Mouse (Mus musculus): ENCODE results near the gene BC030867.

The BC030867 gene

DNA sequence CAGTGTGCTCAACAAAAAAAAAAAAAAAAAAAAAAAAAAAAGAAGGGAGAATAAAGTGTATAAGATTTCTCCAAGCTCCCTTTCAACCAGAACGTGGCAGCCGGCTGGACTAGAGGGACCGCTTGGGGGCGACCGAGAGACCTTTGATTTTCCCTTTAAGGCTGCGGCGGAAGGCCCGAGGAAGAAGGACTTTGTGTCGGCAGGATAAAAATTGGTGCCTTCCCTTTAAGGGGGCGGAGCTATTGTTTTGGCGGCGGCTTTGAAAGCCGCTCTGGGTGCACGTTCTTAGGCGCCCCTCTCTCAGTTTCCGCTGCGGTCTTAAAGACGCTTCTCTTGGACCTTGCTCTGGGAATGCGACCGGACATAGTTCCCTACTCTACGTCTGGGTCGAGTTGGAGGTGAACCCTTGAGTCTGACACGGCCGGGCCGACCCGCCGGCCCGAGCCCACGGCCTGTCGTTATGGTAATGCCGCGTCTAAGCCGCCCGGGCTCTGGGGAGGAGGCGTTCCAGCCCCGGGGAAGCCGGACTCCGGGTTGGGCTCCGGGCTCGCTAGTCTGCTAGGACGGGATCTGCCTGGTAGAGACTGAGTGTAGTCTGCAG lies at the start of gene BC030867:
BC030867 (plus strand) TSS at position 253 of the 601 bp plus-strand sequence.
- DNase-seq (ENCODE audit: low spot score): peak; percentile 98

DNA sequence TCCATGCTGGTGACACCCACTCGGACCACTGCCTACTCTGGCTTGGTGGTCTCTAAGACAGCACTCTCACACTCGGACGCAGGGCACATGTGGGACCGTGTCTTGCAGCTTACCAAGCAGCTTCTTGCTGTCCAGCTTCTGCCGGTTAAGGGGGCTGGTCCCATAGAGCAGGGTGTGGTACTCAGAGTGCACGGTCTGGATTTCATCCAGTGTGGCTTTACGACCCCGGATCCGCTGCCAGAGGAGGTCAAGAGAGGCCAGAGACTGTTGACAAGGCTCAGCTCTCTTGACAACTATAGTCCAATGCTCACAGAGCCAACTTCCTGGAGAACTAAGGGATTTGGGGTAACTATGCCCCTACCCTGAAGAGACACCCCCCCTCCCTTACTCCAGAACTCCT lies 48.8 kb upstream of the BC030867 start:
- no peak for DNase-seq (ENCODE audit: low spot score)

DNA sequence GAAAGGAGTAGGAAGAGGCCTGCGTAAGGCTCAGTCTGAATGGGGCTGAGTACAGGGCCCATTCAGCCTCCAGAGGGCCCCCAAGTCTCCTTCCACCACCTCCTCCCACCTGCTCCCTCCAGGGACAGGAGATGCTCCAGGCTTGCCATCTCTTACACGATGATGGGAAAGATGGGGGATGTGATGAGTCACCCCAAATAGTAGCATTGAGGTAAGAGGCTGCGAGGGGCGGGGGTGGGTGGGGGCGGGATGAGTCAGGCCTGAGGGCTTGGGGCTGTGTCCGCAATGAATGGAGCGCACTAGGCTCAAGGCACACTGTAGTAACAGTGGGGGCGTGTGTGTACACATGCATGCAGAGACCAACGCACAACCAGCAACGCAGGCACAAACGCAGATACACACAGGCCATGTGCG lies 47.3 kb upstream of the BC030867 start:
- DNase-seq (ENCODE audit: low spot score): no peak

GRCm38 (mm10) chr11:102206481-102206880 lies 42.2 kb upstream of the BC030867 start:
- DNase-seq (ENCODE audit: low spot score): no peak

GRCm38 (mm10) chr11:102207825-102208777 lies 40.6 kb upstream of the BC030867 start:
- DNase-seq (ENCODE audit: low spot score): no peak

DNA sequence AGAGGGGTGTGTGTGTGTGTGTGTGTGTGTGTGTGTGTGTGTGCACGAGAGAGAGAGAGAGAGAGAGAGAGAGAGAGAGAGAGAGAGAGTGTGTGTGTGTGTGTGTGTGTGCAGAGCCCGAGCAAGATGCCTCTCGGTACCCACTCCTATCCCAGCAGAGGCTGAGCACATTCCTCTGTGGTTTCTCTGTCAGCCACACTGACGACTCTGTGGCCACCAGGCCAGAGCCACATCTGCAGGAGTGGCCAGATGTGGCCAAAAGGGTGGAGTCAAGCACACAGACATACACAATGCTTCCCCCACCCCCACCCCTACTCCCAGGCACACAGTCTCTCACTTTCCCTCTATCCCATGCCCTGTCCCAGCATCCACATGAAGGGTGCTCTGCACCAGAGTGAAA lies 39.8 kb upstream of the BC030867 start:
- no peak for DNase-seq (ENCODE audit: low spot score)

GRCm38 (mm10) chr11:102209742-102210141 lies 38.9 kb upstream of the BC030867 start:
- DNase-seq (ENCODE audit: low spot score): no peak

DNA sequence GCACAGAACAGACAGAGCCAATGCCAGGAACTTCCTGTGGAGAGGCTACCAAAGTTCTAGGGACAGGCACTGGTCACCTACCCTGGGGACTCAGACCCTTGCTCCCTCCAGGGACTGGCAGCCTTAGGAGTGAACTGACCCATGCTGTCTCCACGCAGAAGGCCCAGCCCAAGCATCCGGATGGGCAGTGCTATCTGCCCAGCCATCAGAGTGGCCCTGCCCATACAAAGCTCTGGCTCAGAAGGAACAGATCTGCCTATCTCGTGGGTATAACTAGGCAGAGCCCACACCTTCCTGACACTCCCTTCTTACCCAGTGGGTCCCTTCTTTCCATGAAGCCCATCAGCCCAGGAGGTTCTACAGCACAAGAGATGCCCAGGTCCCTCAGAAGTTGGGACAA lies 38.5 kb upstream of the BC030867 start:
- DNase-seq (ENCODE audit: low spot score): no peak

DNA sequence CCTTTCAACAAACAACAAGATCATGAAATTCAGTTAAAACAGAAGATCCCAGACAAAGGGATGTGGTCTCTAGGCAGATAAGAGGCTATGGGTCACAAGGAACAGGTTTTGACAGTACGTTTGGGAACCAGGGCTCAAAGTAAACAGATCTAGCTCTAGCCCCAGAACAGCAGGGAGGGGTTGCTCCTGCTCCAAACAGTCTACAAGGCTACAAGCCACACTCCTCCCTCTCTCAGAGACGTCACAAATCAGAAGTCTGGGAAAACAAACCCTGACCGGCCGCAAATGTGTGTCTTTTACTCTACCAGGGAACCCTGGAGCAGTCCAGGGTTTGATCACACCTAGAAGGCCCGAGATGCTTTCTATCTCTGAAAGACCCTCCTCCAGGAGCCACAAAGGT lies 37.7 kb upstream of the BC030867 start:
- no peak for DNase-seq (ENCODE audit: low spot score)

- DNase-seq (ENCODE audit: low spot score): no peak
Observed at GRCm38 (mm10) chr11:102211936-102212341, 36.7 kb upstream of the BC030867 start.

- DNase-seq (ENCODE audit: low spot score): no peak
Observed at GRCm38 (mm10) chr11:102214430-102215156, 34.1 kb upstream of the BC030867 start.

- DNase-seq (ENCODE audit: low spot score): no peak
Observed at GRCm38 (mm10) chr11:102215511-102215910, 33.2 kb upstream of the BC030867 start.

DNA sequence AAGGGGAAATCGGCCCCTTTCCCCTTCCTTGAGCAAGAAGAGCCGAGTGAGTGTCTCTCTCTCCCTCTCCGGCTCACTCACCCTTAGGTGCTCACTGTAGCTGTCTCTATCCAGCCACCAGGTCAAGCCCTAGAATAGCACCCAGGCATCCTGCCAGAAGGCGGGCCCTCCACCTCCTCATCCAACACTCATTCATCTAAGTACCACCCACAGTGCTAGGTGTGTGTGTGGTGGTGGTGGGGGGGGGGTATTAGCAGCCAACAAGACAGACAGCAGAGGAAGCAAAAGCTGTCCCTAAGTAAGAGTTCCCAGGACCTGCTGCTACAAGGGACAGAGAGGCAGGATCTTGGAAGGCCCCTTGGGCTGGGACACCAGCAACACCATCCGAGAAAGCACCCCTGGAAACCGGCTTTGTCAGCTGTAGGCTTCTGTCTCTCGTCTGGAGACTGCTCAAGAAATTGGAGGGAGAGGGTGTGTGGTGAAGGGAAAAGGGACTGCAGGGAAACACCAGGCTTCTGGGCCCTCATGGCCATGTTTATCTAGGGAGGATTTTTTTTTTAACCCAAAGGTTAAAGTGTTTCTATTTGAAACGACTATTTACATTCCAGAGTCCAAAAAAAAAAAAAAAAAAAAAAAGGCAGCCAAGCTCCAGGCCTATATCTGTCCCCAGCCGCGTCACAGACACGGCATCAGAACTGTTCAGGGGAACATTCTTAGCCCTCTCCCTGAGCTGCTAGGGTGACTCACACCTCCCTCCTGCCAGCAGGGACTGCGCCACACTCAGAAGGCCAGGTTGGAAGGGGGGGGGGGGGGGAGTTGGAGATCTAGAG lies 32.4 kb upstream of the BC030867 start:
- DNase-seq (ENCODE audit: low spot score): no peak

DNA sequence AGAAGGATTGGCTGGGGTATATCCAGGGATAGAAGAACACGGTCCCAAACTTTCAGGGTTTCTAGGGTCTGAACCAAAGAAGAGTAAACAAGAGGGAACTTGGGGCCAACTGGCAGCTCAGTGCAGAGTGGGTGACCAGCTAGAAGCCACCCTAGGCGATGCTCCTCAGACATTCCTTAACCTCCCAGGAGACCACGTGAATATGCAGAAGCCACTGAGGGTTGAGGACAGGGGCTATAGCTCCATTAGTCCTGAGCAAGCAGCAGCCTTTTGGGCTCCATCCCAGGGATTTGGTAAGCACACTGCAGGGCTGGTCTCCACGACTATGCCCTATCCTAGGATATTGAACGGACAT lies 31.8 kb upstream of the BC030867 start:
- DNase-seq (ENCODE audit: low spot score): no peak

DNA sequence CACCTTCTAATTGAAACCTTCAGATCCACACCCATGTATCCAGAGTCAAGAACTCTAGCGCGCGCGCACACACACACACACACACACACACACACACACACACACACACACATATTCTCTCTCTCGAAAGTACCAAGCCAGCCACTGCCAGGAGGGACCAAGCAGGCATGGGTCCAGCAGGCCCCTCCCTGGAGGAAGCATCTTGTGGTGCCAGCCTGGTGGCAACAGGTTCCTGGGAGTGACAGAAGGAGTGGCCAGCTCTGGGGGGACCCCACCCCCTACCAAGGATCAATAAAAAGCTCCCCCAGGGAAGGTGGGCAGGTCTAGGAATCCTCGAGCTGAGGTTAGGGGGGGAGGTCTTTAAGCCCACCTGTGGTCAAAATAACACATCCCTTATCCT lies 31.3 kb upstream of the BC030867 start:
- DNase-seq (ENCODE audit: low spot score): no peak

GRCm38 (mm10) chr11:102217876-102218430 lies 30.7 kb upstream of the BC030867 start:
- no peak for DNase-seq (ENCODE audit: low spot score)

DNA sequence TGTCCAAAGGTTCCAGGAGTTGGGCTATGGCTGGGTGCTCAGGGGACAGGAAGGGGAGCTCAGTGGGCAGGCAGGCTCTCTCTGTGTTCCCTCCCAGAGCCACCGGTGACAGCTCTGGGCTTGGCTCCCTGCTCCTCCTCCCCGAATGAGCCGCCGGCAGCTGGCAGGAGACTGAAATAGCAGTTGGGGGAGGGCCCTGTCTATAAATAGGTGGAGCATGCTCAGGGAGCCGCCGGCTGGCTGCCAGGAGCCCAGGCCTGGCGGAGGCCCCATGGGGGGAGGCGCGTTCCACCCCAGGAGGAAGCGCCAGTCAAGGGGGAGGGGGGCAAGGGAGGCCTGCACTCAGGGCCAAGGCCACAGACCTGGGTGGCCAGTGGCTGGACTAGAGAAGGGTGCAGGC lies 29.9 kb upstream of the BC030867 start:
- DNase-seq (ENCODE audit: low spot score): peak; percentile 45

DNA sequence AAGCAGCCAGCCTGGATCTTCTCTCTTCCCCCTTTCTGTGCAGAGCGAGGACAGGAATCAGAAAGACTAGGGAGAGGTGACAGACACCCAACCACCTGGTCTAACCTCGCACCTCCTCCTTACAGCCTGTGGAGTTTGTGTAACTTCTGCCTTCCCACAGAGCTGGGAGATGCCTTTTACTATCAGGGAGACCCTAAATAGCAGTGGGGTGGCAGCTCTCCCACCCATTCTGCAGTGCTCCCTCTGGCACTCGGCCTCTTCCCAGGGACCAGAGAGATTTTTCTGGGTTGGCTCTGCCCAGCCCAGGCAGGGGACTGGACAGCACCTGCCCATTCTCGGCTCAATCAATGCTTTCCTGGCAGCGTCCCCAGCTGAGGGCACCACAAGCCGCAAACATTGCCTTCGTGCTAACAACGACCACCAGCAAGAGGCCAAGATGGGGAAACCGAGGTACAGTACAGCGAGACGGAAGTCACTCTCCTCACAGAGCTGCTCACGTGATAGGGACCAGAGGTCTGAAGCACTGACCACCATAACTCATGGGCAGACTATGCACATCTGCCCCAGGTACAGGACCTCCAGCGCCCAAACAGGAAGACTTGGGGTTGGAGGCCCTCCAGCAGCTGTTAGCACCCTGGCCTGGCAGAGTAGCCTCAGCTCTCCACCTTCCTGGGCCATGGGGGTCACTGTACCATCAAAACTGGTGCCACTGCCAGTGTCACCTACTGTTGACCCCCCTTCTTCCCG lies 29.3 kb upstream of the BC030867 start:
- DNase-seq (ENCODE audit: low spot score): no peak

GRCm38 (mm10) chr11:102219994-102220346 lies 28.7 kb upstream of the BC030867 start:
- DNase-seq (ENCODE audit: low spot score): no peak

DNA sequence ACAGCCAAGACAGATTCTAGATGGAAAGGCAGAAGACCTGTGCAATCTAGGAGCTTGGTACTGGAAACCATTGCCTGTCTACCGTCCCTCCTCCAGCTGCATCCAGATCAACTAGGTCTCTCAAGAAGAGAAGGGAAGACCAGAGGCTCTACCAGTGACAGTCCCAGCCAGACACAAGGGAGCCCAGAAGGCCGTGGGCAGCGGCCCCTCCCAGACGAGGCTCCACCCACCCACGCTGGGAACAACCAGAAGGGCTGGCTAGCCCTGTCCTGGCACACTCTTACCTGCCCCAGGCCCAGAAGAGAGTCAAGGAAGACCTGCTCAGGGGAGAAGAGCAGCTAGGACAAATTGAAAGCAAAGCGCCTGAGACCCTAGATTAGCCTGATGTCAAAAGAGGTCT lies 28.2 kb upstream of the BC030867 start:
- no peak for DNase-seq (ENCODE audit: low spot score)

All from spleen, adult 12 weeks (tissue).